Comparison of ENCODE assay signal across 25 mouse cellular contexts in the genomic region with DNA sequence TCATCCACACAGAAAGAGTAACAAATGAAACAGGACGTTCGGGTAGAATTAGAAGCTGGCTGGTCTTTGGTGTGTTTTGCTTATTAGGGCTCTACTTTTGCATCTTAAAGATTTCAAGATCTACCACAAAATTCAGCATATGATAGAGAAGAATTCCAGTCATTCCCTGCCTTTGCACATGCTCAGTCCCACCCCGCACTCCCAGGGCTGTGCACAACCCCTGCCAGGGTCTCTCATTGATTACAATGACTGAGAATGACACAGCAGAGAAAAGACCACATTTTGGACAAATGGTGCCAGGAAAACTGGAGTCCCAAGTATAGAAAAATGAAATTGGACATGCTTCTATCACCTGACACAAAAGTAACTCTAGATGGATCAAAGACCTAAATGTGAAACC. TPM values are rescaled to one million over a fixed set of nuclear protein-coding genes. Genes with fewer than 3 reads are reported as not detected.
"Had no signal": no experiment of that assay in that cellular context is flagged by ENCODE, and none has a peak within 500 bp of the region (broad histone marks: within the 10 kb centered on the region; RNA-seq: fewer than 3 reads in every experiment).

No protein-coding gene starts in this region.

- H3K4me1 ChIP-seq: midbrain, embryonic 10.5 days; midbrain, embryonic 12.5 days; neural tube, embryonic 13.5 days; neural tube, embryonic 15.5 days had no signal

- DNase-seq: lung, adult 18-20 months; lung, embryonic 14.5 days; lung, postnatal 10 days; lung, postnatal 4 days; midbrain, embryonic 14.5 days; retina, postnatal 1 day; right cerebral cortex, adult 18-20 months; right cerebral cortex, postnatal 25 days; right cerebral cortex, postnatal 4 days; spleen, adult 18-20 months; thymus, adult 18-20 months; thymus, postnatal 25 days; thymus, postnatal 4 days had no signal

- H3K27me3 ChIP-seq: midbrain, embryonic 12.5 days; neural tube, embryonic 13.5 days; neural tube, embryonic 15.5 days had no signal

- H3K9me3 ChIP-seq: midbrain, embryonic 10.5 days; midbrain, embryonic 12.5 days; neural tube, embryonic 13.5 days; neural tube, embryonic 15.5 days had no signal

- H3K36me3 ChIP-seq: midbrain, embryonic 10.5 days; midbrain, embryonic 12.5 days; neural tube, embryonic 13.5 days; neural tube, embryonic 15.5 days had no signal

- H3K4me3 ChIP-seq: midbrain, embryonic 10.5 days; midbrain, embryonic 12.5 days; myocyte; neural tube, embryonic 13.5 days; neural tube, embryonic 15.5 days had no signal

RNA-seq across cellular contexts. Expression of a gene that starts 18.6 kb away (rescaled TPM):
- total RNA-seq: megakaryocyte, adult 5-6 weeks had no signal
- polyA plus RNA-seq: lung, embryonic 14.5 days; lung, embryonic 16.5 days; midbrain, embryonic 12.5 days; midbrain, embryonic 14.5 days; myocyte; neural tube, embryonic 11.5 days; small intestine, adult 2 months; stomach, embryonic 14.5 days; stomach, embryonic 16.5 days; urinary bladder, adult 2 months had no signal
